Mouse (Mus musculus) CD8-positive naive resting alpha-beta T cell, adult 57 days (primary cell): ENCODE data around the gene Gm6358. TPM values are rescaled to one million over a fixed set of nuclear protein-coding genes. Genes with fewer than 3 reads are reported as not detected.

ENCODE experiments used
- total RNA-seq: library from RNA; stranded (reverse); gene quantifications from one replicate; pipeline ENCODE4 v1.2.4, GENCODE M21; 2023

Gm6358 gene
- not detected for total RNA-seq

DNA sequence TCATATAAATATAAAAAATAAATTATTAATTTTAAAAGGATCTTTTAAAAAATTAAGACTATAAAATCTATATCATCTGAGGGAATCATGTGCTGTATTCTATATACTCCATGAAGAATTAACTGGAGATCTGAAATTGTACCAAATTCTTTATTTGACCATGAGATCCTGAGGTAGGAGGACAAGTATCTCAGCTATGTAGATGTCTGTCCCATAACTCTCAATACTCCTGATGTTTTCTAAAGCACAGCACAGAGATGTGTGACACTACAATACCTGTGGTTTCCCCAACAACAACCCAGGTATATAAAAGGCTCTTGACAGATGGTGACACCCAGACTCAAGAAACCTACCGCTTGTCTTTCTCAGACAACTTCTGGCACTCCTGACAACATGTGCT is at the start of gene Gm6358:
Gene Gm6358, plus strand, starts transcription at position 301 of the 400 bp plus-strand sequence.

DNA sequence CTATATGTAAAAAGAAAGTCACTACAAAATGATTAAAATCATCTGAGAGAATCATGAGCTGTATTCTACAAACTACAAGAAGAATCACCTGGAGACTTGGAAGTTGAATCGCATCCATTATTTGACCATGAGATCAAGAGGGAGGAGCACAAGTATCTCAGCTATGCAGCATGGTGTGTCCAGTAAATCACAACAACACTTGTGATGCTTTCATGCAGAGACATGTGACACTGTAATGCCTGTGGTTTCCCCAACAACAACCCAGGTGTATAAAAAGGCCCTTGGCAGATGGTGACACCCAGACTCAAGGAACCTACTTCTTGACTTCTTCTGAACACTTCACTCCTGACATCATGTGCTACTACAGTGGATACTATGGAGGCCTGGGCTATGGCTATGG is 10.1 kb downstream of the Gm6358 start, which contains the start of gene Gm10061:
Gene Gm10061, plus strand, starts transcription at position 301 of the 400 bp plus-strand sequence.

DNA sequence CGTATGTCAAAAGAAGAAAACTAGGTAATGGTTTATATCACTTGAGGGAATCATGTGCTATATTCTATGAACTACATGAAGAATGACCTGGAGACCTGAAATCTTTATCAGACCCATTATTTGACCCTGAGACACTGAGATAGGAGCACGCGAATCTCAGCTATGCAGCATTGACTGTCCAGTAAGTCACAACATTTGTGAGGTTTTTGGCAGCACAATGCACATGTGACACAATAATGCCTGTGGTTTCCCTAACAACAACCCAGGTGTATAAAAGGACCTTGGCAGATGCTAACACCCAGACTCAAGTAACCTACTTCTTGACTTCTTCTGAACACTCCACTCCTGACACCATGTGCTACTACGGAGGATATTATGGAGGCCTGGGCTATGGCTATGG is 17.0 kb downstream of the Gm6358 start, which contains the start of gene Gm9789:
Gene Gm9789, plus strand, starts transcription at position 301 of the 400 bp plus-strand sequence.

DNA sequence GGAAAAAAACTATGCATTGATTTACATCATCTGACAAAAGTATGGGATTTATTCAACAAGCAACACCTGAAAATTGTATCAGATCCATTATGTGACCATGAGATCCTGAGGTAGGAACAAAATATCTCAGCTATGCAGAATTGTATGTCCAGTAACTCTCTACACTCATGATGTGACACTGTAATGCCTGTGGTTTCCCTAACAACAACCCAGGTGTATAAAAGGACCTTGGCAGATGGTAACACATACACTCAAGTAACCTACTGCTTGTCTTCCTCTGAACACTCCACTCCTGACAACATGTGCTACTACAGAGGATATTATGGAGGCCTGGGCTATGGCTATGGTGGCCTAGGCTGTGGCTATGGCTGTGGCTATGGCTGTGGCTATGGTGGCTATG is 28.5 kb downstream of the Gm6358 start, which contains the start of gene Gm7735:
Gene Gm7735, plus strand, starts transcription at position 301 of the 400 bp plus-strand sequence.

DNA sequence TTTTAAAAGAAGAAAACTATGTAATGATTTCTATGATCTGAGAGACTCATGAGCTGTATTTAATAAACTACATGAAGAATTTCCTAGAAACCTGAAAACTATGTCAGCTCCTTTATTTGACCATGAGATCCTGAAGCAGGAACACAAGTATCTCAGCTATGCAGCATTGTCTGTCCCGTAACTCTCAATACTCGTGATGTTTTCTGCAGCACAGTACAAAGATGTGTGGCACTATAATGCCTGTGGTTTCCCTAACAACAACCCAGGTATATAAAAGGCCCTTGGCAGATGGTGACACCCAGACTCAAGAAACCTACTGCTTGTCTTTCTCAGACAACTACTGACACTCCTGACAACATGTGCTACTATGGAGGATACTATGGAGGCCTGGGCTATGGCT is 33.8 kb downstream of the Gm6358 start, which contains the start of gene 1110057P08Rik:
Gene 1110057P08Rik, plus strand, starts transcription at position 301 of the 400 bp plus-strand sequence.

Other genes starting within 250 kb of the Gm6358 start
- gene Krtap19-5, start 244.4 kb upstream of the Gm6358 start, total RNA-seq, result not detected
- not detected for gene Krtap19-9b, start 208.6 kb upstream of the Gm6358 start, total RNA-seq
- not detected for gene Krtap16-3, start 178.0 kb upstream of the Gm6358 start, total RNA-seq
- not detected for gene Krtap22-2, start 130.1 kb upstream of the Gm6358 start, total RNA-seq
- gene Gm10229, start 125.6 kb upstream of the Gm6358 start, total RNA-seq, result not detected
- gene Krtap6-1, start 109.2 kb upstream of the Gm6358 start, total RNA-seq, result not detected
- not detected for gene Gm10228, start 99.4 kb upstream of the Gm6358 start, total RNA-seq
- not detected for gene Krtap6-5, start 93.0 kb upstream of the Gm6358 start, total RNA-seq
- gene 1110025L11Rik, start 76.8 kb upstream of the Gm6358 start, total RNA-seq, result not detected
- not detected for gene Krtap6-3, start 56.8 kb upstream of the Gm6358 start, total RNA-seq
- gene Gm10061, start 10.2 kb downstream of the Gm6358 start, total RNA-seq, result not detected
- not detected for gene Gm9789, start 17.1 kb downstream of the Gm6358 start, total RNA-seq
- gene Gm7735, start 28.6 kb downstream of the Gm6358 start, total RNA-seq, result not detected
- not detected for gene 1110057P08Rik, start 33.9 kb downstream of the Gm6358 start, total RNA-seq
- not detected for gene Krtap20-2, start 65.0 kb downstream of the Gm6358 start, total RNA-seq